ENCODE assay signal across 17 mouse cellular contexts in the genomic region with DNA sequence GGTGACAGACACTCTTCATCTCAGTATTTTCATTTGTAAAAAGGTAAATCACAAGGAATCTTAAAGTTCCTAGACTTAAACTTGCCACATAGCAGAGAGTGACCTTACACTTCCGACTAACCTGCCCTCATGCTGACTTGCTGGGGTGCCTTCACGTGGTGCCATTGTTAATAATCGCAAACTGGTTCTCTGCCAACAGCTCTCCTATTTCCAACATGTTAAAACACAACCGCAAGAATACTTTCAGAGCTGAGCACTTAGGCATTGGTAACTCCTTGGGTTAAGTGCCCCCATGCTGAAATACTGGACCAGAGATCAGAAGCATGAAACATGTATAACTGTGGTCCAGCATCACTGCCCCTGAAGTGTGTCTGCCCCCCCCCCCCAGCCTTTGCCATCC.
"Had no signal": no experiment of that assay in that cellular context is flagged by ENCODE, and none has a peak within 500 bp of the region (broad histone marks: within the 10 kb centered on the region; RNA-seq: fewer than 3 reads in every experiment).

No protein-coding gene starts in this region.

- ATAC-seq: liver, embryonic 12.5 days; midbrain, embryonic 16.5 days had no signal

- H3K9me3 ChIP-seq: liver, embryonic 12.5 days; midbrain, embryonic 10.5 days; neural tube, embryonic 13.5 days; neural tube, embryonic 15.5 days had no signal

- H3K27ac ChIP-seq: liver, embryonic 12.5 days; liver, embryonic 14.5 days; midbrain, embryonic 10.5 days; neural tube, embryonic 13.5 days; neural tube, embryonic 15.5 days had no signal

- H3K9ac ChIP-seq: liver, embryonic 12.5 days; liver, embryonic 14.5 days; lung, embryonic 14.5 days; neural tube, embryonic 13.5 days; neural tube, embryonic 15.5 days had no signal

- H3K4me3 ChIP-seq: liver, embryonic 12.5 days; midbrain, embryonic 10.5 days; myocyte; neural tube, embryonic 13.5 days; neural tube, embryonic 15.5 days had no signal

- H3K4me1 ChIP-seq: liver, embryonic 12.5 days; midbrain, embryonic 10.5 days; neural tube, embryonic 13.5 days; neural tube, embryonic 15.5 days had no signal

- H3K4me2 ChIP-seq: liver, embryonic 12.5 days; lung, embryonic 14.5 days; neural tube, embryonic 13.5 days; neural tube, embryonic 15.5 days had no signal

- H3K27me3 ChIP-seq: liver, embryonic 12.5 days; neural tube, embryonic 13.5 days; neural tube, embryonic 15.5 days had no signal

- DNase-seq: lung, embryonic 14.5 days; midbrain, embryonic 14.5 days; retina, postnatal 1 day; right cerebral cortex, adult 18-20 months; right cerebral cortex, postnatal 25 days; right cerebral cortex, postnatal 4 days; spleen, adult 18-20 months; thymus, adult 18-20 months; thymus, postnatal 14 days; thymus, postnatal 36 days had no signal

- H3K36me3 ChIP-seq: neural tube, embryonic 15.5 days had no signal
